Mouse (Mus musculus) bone marrow, adult 2 months (tissue): ENCODE measurements around the gene Fbxl3.

Experiments used
- CTCF ChIP-seq: fragments of 200-500 bp; IDR thresholded peaks from 2 replicates; pipeline ENCODE4 v1.5.1; 2011; ENCODE audit warnings: low read length, control low read depth; ENCODE audit not compliant: control insufficient read depth, insufficient read depth
- POLR2A ChIP-seq: fragments of 200-500 bp; IDR thresholded peaks from 2 replicates; pipeline ENCODE4 v1.6.1; 2011; ENCODE audit warnings: low read depth, mild to moderate bottlenecking, control low read depth, low read length, borderline replicate concordance; ENCODE audit not compliant: control insufficient read depth

DNA sequence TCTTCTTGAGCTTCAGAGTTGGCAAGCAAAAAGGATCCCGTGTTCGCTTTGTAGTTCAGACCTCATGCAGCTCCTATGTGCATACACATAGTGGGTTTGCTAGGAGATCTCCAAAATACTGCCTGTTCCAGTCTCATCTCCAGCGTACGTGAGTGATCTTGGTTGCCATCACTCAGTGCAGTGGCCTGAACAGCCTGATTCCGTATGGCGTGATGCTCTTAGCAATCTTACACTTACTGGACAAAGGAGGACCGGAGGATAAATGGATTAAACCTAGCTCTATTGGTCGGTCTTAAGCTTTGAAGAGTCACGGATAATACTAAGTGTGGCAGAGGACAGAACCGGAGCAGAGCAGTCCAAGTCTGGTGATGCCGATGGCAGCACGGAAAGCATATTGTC is 29.9 kb downstream of the Fbxl3 start:
- TF ChIP-seq POLR2A (no peak), CTCF (no peak)
